Mouse (Mus musculus) kidney, adult 2 months (tissue): ENCODE measurements around the gene Pimreg.

Experiments
- CTCF ChIP-seq: fragments of 200-500 bp; conservative IDR thresholded peaks from 2 replicates; pipeline ENCODE4 v1.5.1; 2011; ENCODE audit warnings: low read depth, mild to moderate bottlenecking, control low read depth, low read length, moderate library complexity, mixed read lengths; ENCODE audit not compliant: insufficient read depth, insufficient read length
- POLR2A ChIP-seq: fragments of 200-500 bp; IDR thresholded peaks from one replicate; pipeline ENCODE4 v1.6.1; 2011; ENCODE audit warnings: low read depth, low read length, control low read depth

DNA sequence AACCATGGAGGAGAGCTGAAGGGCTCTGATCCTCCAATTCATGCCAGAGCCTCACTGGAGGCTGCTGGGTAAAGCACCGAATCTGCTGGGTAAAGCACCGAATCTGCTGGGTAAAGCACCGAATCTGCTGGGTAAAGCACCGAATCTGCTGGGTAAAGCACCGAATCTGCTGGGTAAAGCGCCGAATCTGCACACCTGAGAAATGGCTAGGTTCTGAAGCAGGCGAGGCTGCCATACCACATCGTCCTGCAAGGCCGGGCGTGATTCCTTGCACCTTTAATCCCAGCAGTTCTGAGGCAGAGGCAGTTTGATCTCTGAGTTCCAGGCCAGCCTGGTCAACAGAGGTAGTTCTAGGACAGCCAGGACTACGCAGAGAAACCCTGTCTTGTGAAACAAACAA, 49.4 kb upstream of the Pimreg start:
- no peak for TF ChIP-seq POLR2A
- TF ChIP-seq CTCF = no peak
